Mouse (Mus musculus): Measurements from ENCODE around the gene Spry2. TPM values are rescaled to one million over a fixed set of nuclear protein-coding genes. Genes with fewer than 3 reads are reported as not detected.

Gene Spry2
- polyA plus RNA-seq, 1 experiment, result 39.8 TPM

DNA sequence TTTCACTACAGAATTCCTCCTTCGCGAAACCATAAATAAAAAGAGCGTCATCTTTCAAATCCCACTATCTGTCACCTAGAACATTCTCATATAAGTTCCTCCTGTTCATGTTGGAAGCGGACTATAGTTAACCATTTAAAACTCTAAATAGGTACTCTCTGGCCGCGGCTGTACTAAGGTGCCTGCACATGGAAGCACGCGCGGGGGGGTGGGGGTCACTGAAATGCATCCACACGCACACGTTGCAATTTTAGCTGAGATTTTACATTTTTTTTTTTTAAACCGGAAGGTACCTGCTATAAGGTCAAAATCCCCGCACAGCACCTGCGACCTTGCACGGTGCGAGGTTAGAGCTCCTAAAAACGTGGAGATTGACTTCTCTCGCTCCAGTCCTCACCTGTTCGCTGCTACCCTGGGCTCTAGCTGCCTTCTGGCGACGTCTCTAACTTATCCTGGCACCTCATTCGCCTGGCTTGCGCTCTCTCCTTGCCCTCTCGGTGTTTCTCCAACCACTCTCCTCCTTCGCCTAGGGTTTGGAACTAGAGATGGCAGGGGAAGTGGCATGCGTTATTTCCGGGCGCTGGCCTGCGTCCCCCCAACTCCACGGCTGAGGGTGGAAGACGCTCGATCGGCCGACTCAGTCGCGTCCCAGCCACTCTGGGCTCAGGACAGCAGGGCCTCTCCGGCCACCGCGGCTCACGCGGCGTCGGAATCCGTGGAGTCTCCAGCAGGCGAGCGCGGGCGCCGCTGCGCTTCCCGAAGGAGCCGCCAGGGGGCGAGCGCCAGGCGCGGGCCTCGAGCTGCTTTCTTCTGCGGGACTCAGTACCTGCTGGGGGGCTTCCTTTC is 1.9 kb upstream of the Spry2 start:
- H3K4me3 ChIP-seq (replicated peaks; ENCODE audit: insufficient read depth, low read depth, low read length), result peak overlapping the region; percentile 95
- peak; percentile 92 to 96 for DNase-seq
- under 1% methylated on average over 58 of the region's 58 CpGs for WGBS
- peak; percentile 52; the same call in 1 of the 2 replicates for TF ChIP-seq POLR2A (IDR thresholded peaks at IDR 0.05; ENCODE audit: borderline replicate concordance, insufficient read depth, low read length)
- peak; percentile 64 for TF ChIP-seq CTCF (IDR thresholded peaks at IDR 0.05; ENCODE audit: borderline replicate concordance, insufficient read depth, low read depth, low read length)
- no peaks in the 10 kb centered on the region for H3K4me1 ChIP-seq (ENCODE audit: control insufficient read depth, insufficient read depth, low read length)
- peak overlapping the region; percentile 85 for H3K27ac ChIP-seq (ENCODE audit: insufficient read depth, low read length)
- H3K27me3 ChIP-seq (ENCODE audit: control insufficient read depth, insufficient read depth, low read length), result no peaks in the 10 kb centered on the region

DNA sequence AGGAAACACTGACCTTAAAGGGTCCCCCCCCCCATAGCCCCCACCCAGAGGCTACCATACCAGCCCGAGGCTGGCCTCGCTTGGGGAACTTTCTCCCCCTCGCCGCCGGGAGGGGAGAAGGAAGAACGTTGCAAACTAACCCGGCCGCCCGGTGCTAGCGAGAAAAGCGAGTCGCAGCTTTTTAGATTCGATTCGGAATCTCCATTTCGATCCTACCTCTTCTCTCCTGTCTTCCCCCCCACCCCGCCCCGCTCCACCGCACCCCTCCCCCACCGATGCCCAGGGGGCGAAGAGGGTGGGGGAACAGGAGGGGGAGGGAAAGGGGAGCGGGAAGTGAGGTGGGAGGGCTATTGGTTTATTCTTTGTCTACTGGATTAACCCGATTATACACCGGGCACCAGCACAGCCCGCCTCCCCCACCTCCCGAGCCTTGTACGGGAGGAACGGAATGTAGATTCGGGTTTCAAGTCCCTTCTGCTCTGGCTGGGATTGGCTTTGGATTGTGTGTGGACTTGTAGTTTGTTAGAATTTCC is 1.0 kb upstream of the Spry2 start:
- H3K27ac ChIP-seq (ENCODE audit: insufficient read depth, low read length), result peak overlapping the region; percentile 100
- TF ChIP-seq CTCF (IDR thresholded peaks at IDR 0.05; ENCODE audit: borderline replicate concordance, insufficient read depth, low read depth, low read length) (no peak), POLR2A (IDR thresholded peaks at IDR 0.05; ENCODE audit: borderline replicate concordance, insufficient read depth, low read length) (no peak; the same call in 1 of the 2 replicates)
- WGBS, result under 1% methylated on average over 26 of the region's 28 CpGs
- peak overlapping the region; percentile 95 for H3K4me3 ChIP-seq (replicated peaks; ENCODE audit: insufficient read depth, low read depth, low read length)
- peaks cover 5% of the 10 kb centered on the region; the same call in 1 of the 2 replicates for H3K4me1 ChIP-seq (ENCODE audit: control insufficient read depth, insufficient read depth, low read length)
- no peaks in the 10 kb centered on the region for H3K27me3 ChIP-seq (ENCODE audit: control insufficient read depth, insufficient read depth, low read length)
- DNase-seq, result peak in 1 of 2 experiments; percentile 74

DNA sequence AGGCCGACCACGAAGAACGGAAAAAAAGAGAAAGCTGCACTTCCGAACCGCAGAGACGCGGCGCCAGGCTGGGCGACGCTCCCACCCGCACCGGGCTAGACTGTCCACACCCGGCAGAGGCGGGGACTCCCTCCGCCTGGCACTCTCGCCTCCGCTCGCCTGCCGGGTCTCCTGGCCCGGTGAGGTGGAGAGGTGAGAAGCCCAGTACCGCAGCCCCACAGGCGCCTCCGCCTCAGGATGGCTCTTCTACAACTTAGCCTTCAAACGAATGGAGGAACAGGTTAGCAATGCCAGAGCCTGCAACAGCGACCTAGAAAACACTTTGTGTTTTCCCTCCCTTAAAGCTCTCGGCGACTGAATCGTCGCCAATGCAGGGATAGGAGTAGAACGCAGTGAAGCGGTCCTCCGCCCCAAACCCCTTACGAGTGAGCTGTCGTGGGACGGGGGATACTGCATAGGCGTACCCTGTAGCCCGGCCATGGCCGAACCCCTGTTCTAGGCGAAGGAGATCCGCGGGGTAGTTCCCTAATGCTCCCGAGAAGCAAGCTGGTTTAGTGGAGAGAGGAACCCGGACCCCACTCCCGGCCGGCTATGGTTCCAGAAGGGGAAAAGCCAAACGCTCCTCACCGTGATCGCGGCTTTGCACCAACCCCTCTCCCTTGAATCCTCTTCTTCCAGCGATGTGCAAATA is 513 bp downstream of the Spry2 start:
- Histone ChIP-seq H3K4me3 (replicated peaks; ENCODE audit: insufficient read depth, low read depth, low read length) (peak overlapping the region; percentile 95), H3K27me3 (ENCODE audit: control insufficient read depth, insufficient read depth, low read length) (no peaks in the 10 kb centered on the region), H3K27ac (ENCODE audit: insufficient read depth, low read length) (peak overlapping the region; percentile 86), H3K4me1 (ENCODE audit: control insufficient read depth, insufficient read depth, low read length) (peaks cover 5% of the 10 kb centered on the region; the same call in 1 of the 2 replicates)
- under 1% methylated on average over 50 of the region's 50 CpGs for WGBS
- TF ChIP-seq CTCF (IDR thresholded peaks at IDR 0.05; ENCODE audit: borderline replicate concordance, insufficient read depth, low read depth, low read length), result no peak
- TF ChIP-seq POLR2A (IDR thresholded peaks at IDR 0.05; ENCODE audit: borderline replicate concordance, insufficient read depth, low read length), result 0 out of 2 replicates have a peak, but pooled peaks have one; percentile 24
- DNase-seq, result peak; percentile 82 to 83

DNA sequence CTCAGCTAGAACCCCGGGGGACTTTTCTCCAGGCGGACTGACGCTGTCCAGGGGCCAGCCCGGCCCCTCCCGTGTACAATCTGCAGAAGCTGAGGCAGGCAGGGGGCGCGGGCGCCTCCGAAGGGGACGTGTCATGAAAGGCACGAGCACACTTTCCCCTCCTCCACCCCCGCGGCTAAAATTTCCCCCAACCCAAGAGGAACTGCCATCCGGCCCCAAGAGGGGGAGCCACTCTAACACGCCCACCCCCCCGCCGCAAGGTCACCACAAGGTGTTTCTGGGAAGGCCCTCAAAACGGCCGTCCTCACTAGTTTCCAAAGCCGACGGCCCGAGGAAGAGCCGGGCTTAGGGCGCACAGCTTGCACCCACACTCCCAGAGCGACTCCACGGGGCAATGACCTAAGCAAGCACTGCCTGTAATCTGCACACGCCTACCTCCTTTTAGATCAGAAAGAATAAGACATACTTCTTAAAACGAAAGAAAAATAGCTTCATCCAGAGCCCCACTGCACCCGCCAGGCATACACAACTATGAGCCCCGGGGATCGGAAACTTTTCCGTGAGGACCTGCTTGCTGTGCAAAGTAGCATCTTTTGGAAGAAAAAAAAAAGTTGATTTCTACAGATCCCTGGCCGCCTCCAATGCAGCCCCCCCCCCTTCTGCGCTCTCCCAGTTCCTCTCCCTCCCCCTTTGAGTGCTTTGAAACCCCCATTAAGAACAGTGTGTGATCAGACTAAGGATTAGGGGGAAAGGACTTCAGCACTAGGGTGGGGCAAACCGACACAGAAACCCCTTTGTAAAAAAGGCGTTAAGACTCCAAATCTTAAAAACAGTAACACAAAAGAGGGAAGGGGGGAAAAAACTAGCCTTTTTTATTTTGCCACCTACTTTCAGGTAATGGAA is 1.4 kb downstream of the Spry2 start:
- TF ChIP-seq CTCF (IDR thresholded peaks at IDR 0.05; ENCODE audit: borderline replicate concordance, insufficient read depth, low read depth, low read length), result no peak
- no peak for TF ChIP-seq POLR2A (IDR thresholded peaks at IDR 0.05; ENCODE audit: borderline replicate concordance, insufficient read depth, low read length)
- DNase-seq, result peak; percentile 66 to 73
- H3K27ac ChIP-seq (ENCODE audit: insufficient read depth, low read length), result peak overlapping the region; percentile 86
- peaks cover 5% of the 10 kb centered on the region; the same call in 1 of the 2 replicates for H3K4me1 ChIP-seq (ENCODE audit: control insufficient read depth, insufficient read depth, low read length)
- no peaks in the 10 kb centered on the region for H3K27me3 ChIP-seq (ENCODE audit: control insufficient read depth, insufficient read depth, low read length)
- under 1% methylated on average over 36 of the region's 36 CpGs for WGBS
- H3K4me3 ChIP-seq (replicated peaks; ENCODE audit: insufficient read depth, low read depth, low read length), result peak overlapping the region; percentile 95

DNA sequence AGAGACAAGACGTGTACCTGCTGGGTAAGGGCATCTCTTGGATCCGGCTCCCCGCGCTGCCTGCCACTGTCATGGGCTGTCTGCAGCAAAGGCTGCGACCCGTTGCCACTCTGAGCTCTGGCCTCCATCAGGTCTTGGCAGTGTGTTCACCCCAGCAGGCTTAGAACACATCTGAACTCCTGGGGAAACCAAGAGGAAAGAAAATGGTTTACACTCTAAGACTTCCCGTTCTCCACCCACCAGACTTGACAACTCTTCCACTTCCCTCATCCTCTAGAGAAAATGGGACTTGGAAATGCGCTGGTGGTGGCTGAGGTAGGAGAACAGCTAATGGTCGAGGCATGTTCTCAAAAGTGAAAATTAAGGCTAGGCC is 3.0 kb downstream of the Spry2 start:
- DNase-seq, result no peak
- TF ChIP-seq CTCF (IDR thresholded peaks at IDR 0.05; ENCODE audit: borderline replicate concordance, insufficient read depth, low read depth, low read length), result no peak
- TF ChIP-seq POLR2A (IDR thresholded peaks at IDR 0.05; ENCODE audit: borderline replicate concordance, insufficient read depth, low read length), result no peak
- Histone ChIP-seq H3K27ac (ENCODE audit: insufficient read depth, low read length) (peak overlapping the region; percentile 19), H3K4me3 (replicated peaks; ENCODE audit: insufficient read depth, low read depth, low read length) (peak overlapping the region; percentile 67), H3K4me1 (ENCODE audit: control insufficient read depth, insufficient read depth, low read length) (peaks cover 5% of the 10 kb centered on the region; the same call in 1 of the 2 replicates), H3K27me3 (ENCODE audit: control insufficient read depth, insufficient read depth, low read length) (no peaks in the 10 kb centered on the region)
- 6% methylated on average over 9 of the region's 9 CpGs for WGBS

DNA sequence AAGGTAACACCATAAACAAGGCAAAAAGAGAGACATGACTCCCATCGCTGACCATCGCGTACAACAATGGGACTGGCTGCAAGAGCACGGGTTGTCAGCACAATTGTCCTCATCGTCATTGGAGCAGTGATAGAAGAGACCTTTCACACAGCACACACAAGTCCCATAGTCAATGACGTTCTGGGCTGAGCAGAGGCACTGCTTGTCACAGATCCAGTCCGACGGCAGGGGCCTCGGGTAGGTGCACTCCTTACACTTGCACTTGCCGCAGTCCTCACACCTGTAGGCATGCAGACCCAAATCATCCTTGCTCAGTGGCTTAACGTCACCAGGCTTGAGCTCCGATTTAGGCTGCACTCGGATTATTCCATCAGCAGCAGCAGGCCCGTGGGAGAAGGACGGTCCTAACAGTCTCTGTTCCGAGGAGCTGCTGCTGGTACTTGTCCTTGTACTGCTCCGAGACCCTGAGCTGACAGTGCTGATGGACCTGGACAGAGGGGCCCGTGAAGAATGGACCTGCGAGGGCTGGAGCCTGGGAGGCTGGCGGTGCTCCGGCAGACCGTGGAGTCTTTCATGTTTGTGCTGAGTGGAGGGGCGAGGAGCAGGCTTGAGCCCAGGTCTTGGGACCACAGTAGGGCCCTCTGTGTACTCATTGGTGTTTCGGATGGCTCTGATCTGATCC is 3.5 kb downstream of the Spry2 start:
- DNase-seq, result peak; percentile 66 to 77
- peaks cover 5% of the 10 kb centered on the region; the same call in 1 of the 2 replicates for H3K4me1 ChIP-seq (ENCODE audit: control insufficient read depth, insufficient read depth, low read length)
- 8% methylated on average over 24 of the region's 24 CpGs for WGBS
- H3K27me3 ChIP-seq (ENCODE audit: control insufficient read depth, insufficient read depth, low read length), result no peaks in the 10 kb centered on the region
- TF ChIP-seq POLR2A (IDR thresholded peaks at IDR 0.05; ENCODE audit: borderline replicate concordance, insufficient read depth, low read length) (no peak), CTCF (IDR thresholded peaks at IDR 0.05; ENCODE audit: borderline replicate concordance, insufficient read depth, low read depth, low read length) (no peak)
- H3K4me3 ChIP-seq (replicated peaks; ENCODE audit: insufficient read depth, low read depth, low read length), result peak overlapping the region; percentile 67
- H3K27ac ChIP-seq (ENCODE audit: insufficient read depth, low read length), result peak overlapping the region; percentile 19

Measured in cerebellum, adult 2 months (tissue).